Mouse (Mus musculus) stomach, embryonic 16.5 days (tissue): ENCODE data around the gene Trim11. TPM values are rescaled to one million over a fixed set of nuclear protein-coding genes. Genes with fewer than 3 reads are reported as not detected.

ENCODE experiments used
- ATAC-seq: fragments of 200-750 bp; cut with Nextera tagmentation; 2 replicates; pipeline ENCODE4 v1.8.0; 2017; ENCODE audit warnings: moderate number of reproducible peaks, moderate TSS enrichment; ENCODE audit not compliant: insufficient read depth, low FRiP score
- H3K27ac ChIP-seq: fragments of 300-500 bp; sonication (generic); 2 replicates; pipeline ENCODE4 v1.5.1; 2014; ENCODE audit warnings: low read length
- H3K27me3 ChIP-seq: fragments of 300-500 bp; sonication (generic); 2 replicates; pipeline ENCODE4 v1.6.1; 2014; ENCODE audit warnings: low read length, control low read depth, mixed read lengths; ENCODE audit not compliant: control insufficient read depth, insufficient read depth
- H3K36me3 ChIP-seq: fragments of 300-500 bp; sonication (generic); 2 replicates; pipeline ENCODE4 v1.6.1; 2014; ENCODE audit warnings: low read length; ENCODE audit not compliant: control insufficient read depth, insufficient read depth
- H3K4me1 ChIP-seq: fragments of 300-500 bp; sonication (generic); 2 replicates; pipeline ENCODE4 v1.6.1; 2014; ENCODE audit warnings: low read length, control low read depth, mixed read lengths; ENCODE audit not compliant: control insufficient read depth, insufficient read depth
- H3K4me2 ChIP-seq: fragments of 300-500 bp; sonication (generic); 2 replicates; pipeline ENCODE4 v1.6.1; 2014; ENCODE audit warnings: low read depth, low read length, mixed read lengths
- H3K4me3 ChIP-seq: fragments of 300-500 bp; sonication (generic); replicated peaks from 2 replicates; pipeline ENCODE4 v1.5.1; 2014; ENCODE audit warnings: mild to moderate bottlenecking, low read length
- H3K9ac ChIP-seq: fragments of 300-500 bp; sonication (generic); 2 replicates; pipeline ENCODE4 v1.6.1; 2014; ENCODE audit warnings: low read length
- H3K9me3 ChIP-seq: fragments of 300-500 bp; sonication (generic); replicated peaks from 2 replicates; pipeline ENCODE4 v1.6.1; 2016; ENCODE audit warnings: low read length, control low read depth; ENCODE audit not compliant: control insufficient read depth
- WGBS: fragments of 180-500 bp; shearing (Covaris S2); extraction: QIAGEN DNeasy Blood & Tissue Kit; methylation state at CpG from one replicate; pipeline ENCODE4 v1.1.7; 2014; 5-methylcytosine and 5-hydroxymethylcytosine counted together
- polyA plus RNA-seq: library from polyadenylated mRNA; unstranded; fragments of >200 nt; fragmentation: Nextera tagmentation; extraction: Ambion mirVana; gene quantifications from 2 replicates; pipeline ENCODE4 v1.2.1, GENCODE M21; 2015

The Trim11 gene
- polyA plus RNA-seq, 1 experiment from 2014 or later = 20.8 TPM

DNA sequence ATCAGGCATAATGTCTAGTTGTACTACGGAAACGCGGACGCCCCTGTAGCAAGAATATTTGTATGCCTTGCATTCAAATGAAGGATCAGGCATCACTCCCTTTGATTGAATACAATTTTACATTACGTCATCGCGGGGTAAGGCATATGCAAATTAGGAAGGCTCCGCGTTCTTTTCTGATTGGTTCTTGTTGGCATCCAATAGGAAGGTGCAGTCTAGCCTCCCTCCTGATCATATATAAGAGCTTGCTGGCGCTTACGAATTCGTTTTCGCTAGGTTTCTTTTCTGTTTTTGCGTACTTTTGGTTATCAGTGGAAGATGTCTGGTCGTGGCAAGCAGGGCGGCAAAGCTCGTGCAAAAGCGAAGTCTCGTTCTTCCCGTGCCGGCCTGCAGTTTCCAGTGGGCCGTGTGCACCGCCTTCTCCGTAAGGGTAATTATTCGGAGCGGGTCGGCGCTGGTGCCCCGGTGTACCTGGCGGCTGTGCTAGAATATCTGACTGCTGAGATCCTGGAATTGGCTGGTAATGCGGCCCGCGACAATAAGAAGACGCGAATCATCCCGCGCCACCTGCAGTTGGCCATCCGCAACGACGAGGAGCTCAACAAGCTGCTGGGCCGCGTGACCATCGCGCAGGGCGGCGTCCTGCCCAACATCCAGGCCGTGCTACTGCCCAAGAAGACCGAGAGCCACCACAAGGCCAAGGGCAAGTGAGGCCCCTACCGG lies 23.3 kb upstream of the Trim11 start, which contains the start of the genes Hist3h2a and Trim17:
Gene Hist3h2a (plus strand): TSS at position 266 of the 723 bp plus-strand sequence.
Gene Trim17 (plus strand): TSS at position 266 of the 723 bp plus-strand sequence.
- peak within 1 kb of the TSS; percentile 99 for H3K27ac ChIP-seq
- WGBS = under 1% methylated on average over 49 of the region's 49 CpGs
- peak; percentile 95 for ATAC-seq

DNA sequence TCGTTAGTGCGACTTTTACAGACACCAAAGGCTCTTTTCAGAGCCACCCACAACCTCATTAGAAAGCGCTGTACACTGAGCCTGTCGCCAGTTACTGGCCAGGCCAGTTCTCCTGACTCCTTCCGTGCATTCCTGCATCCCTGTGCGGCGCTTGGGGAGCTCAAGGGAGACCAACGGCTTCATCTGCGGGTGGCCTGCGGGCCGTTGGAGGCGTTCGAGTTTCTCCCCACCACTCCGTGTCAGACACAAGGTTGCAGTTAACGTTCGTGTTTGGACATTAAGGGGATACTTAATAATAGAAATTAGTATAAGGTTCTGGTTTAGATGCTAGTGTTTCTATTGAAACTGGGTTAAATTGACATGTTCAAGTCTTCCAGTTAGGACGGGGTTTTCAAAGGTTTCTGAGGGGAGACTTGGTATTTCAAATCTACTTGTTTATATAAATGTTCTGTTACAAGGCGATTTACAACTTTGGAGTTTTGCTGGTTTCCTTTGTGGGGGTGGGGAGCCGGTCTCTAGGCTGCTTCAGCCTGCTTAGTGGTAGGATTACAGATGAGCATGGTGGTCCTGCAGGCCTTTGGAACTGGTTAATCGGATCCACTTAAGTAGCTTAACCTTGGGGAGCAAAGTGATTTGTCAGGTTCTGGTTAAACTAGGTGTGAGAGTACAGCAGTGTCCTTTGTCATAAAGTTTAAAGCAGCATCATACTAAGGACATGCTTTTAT lies 22.6 kb upstream of the Trim11 start:
- peak overlapping the region; percentile 61 for H3K4me3 ChIP-seq
- peak overlapping the region; percentile 97 for H3K4me2 ChIP-seq
- H3K27ac ChIP-seq = peak overlapping the region; percentile 99
- peaks cover 32% of the 10 kb centered on the region for H3K4me1 ChIP-seq
- no peaks in the 10 kb centered on the region for H3K27me3 ChIP-seq
- WGBS = 0% methylated on average over 20 of the region's 20 CpGs
- peak overlapping the region; percentile 82 for H3K9ac ChIP-seq
- no peaks in the 10 kb centered on the region for H3K9me3 ChIP-seq
- ATAC-seq = peak; percentile 39; the same call in 1 of the 2 replicates
- peaks cover 7% of the 10 kb centered on the region for H3K36me3 ChIP-seq

More for the DNA sequence above, 23.3 kb upstream of the Trim11 start, which contains the start of the genes Hist3h2a and Trim17:
- Histone ChIP-seq H3K4me2 (peak within 1 kb of the TSS; percentile 97), H3K9me3 (no peaks in the 10 kb centered on the region), H3K4me1 (peaks cover 29% of the 10 kb centered on the region), H3K36me3 (peaks cover 7% of the 10 kb centered on the region), H3K27me3 (no peaks in the 10 kb centered on the region), H3K9ac (peak within 1 kb of the TSS; percentile 82), H3K4me3 (peak within 1 kb of the TSS; percentile 61)

DNA sequence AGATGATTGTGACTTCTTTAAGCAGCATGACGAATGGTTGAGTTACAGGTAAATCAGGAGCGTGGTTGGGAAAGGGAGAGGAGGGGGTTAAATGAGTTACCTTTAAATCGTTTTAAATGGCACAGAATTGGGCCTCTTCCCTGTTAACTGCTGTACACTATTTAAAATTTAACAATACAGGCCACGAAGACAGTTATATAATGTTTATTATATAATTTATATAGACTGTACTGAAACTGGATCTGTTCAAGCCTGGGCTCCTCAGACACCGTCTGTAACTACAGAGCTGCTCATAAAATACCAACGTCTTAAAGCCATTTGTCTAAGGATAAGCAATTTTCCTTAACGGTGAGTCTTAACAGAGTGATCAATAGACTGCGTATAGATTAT lies 22.0 kb upstream of the Trim11 start:
- Histone ChIP-seq H3K36me3 (peaks cover 7% of the 10 kb centered on the region), H3K4me2 (peak overlapping the region; percentile 97), H3K9me3 (no peaks in the 10 kb centered on the region), H3K27ac (peak overlapping the region; percentile 99), H3K27me3 (no peaks in the 10 kb centered on the region), H3K9ac (peak overlapping the region; percentile 82), H3K4me3 (peak overlapping the region; percentile 61), H3K4me1 (peaks cover 32% of the 10 kb centered on the region)
- ATAC-seq = no peak
- 13% methylated on average over 8 of the region's 8 CpGs for WGBS

DNA sequence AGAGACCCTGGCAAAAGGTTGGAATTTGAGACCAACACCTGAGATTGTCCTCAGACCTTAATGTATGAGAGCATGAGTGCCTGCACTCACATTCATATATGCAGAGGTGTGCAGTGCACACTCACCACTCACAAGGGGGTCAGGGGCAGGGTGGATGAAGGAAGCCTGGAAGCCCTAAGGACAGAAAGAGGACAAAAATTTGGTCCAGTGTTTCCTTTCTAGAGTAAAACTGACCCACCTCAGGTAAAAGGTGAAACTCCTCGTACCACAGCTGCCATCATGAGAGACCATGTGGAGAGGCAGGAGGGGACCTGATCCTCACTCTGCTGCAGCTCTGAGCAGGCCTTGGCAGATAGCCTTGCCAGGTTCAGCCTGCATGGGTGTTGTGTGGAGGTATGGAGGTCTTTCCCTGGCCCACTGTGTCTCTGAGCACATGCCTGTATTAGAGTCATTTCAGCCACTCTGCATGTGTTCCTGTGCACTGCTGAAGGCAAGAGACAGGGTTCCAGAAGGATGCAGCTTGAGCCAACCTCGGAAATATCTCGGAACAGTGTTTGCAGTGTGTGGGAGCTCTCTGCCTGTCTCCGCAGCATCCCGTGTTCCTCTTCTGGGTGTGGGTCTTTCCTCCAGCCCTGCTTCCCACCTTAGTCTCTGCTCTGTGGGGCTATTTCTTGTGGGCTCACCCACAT lies 20.5 kb upstream of the Trim11 start:
- Histone ChIP-seq H3K4me1 (peaks cover 32% of the 10 kb centered on the region), H3K27ac (no peak overlapping the region), H3K36me3 (peaks cover 7% of the 10 kb centered on the region), H3K9me3 (peaks cover 6% of the 10 kb centered on the region), H3K4me2 (peak overlapping the region; percentile 97), H3K9ac (peak overlapping the region; percentile 23), H3K4me3 (peak overlapping the region; percentile 61; the same call in 1 of the 2 replicates), H3K27me3 (peaks cover 10% of the 10 kb centered on the region; the same call in 1 of the 2 replicates)
- 85% methylated on average over 5 of the region's 5 CpGs for WGBS
- no peak for ATAC-seq

DNA sequence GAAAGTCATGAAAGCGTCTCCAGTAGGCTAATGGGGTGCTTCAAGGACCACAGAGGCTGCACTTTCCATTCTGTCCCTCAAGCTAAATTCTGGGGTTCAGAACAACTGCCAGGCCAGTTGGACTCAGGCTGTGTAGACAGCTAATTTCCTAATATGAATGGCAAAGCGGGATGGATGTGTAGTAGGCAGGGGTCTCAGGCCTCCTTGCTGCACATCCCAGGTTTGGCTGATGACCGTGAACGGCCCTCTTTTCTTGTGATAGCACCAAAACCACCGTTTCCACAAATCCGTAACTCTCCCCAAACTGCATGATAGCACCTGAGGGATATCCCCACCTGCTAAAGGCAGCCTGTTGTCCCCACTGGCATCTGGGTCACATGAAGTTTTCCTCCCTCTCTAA lies 19.4 kb upstream of the Trim11 start:
- Histone ChIP-seq H3K4me3 (no peak overlapping the region), H3K36me3 (peaks cover 7% of the 10 kb centered on the region), H3K27me3 (peaks cover 16% of the 10 kb centered on the region), H3K9ac (no peak overlapping the region), H3K9me3 (peaks cover 6% of the 10 kb centered on the region), H3K27ac (no peak overlapping the region), H3K4me1 (peaks cover 28% of the 10 kb centered on the region), H3K4me2 (0 out of 2 replicates have a peak overlapping the region, but pooled peaks have one; percentile 76)
- ATAC-seq = no peak
- 86% methylated on average over 6 of the region's 6 CpGs for WGBS

DNA sequence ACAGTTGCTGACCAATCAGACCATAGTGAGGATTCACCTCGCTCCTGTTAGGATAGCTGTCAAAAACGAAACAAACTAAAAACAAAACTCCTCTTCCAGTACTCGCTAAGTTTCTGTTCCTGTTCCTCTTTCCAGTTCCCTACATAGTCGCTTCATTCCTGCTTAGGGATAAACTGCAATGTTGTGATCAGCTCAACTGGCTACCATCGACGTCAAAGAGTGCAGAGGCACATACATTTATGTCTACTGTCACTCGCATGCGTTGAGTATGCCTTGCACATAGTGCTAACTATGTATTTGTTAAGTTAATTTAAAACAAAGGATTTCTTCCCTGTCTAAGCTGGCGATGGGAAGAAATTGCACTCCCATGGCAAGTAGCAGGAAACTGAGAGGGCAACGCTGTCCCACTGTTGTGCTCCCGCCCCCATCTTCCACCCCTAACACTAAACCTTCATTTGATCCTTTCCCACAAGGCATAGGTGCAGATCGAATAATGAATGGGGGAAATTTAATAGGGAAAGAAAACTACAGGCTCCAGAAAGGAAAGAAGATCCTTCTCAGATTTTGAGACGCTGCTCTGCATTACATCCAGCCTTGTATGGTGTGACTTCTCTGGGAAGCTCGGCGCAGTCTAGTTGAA lies 18.6 kb upstream of the Trim11 start:
- Histone ChIP-seq H3K4me3 (peak overlapping the region; percentile 64), H3K9ac (peak overlapping the region; percentile 70), H3K4me1 (peaks cover 24% of the 10 kb centered on the region), H3K27ac (no peak overlapping the region), H3K36me3 (peaks cover 7% of the 10 kb centered on the region), H3K27me3 (peaks cover 20% of the 10 kb centered on the region), H3K4me2 (peak overlapping the region; percentile 76), H3K9me3 (peaks cover 6% of the 10 kb centered on the region)
- ATAC-seq = no peak
- WGBS = 34% methylated on average over 15 of the region's 15 CpGs

DNA sequence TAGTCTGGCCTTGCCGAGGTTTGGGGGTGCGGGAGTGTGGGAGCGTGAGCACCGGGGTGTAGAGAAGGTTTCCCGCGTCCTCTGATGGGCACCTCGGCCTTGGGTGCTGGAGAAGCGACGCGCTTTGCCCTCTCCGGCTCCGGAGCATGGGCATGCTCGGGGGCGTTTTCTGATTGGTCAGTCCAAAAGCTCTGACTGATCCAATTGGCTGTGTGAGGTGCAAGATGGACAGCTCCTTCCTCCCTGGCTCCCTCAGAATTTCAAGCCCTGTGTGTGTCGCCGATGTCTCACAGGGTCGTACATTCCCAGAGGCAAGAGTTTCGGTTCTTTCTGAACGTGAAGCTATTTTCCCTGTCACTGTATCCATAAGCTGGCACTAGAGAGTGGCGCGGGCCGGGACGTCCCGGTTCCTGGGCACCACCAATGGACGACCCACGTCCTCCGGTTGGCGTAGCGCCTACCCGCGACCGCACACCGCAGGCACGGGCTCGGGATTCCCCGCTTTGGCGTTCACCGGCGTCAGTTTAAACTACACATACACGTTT lies 17.9 kb upstream of the Trim11 start:
- ATAC-seq = peak; percentile 74
- H3K4me2 ChIP-seq = peak overlapping the region; percentile 76
- H3K36me3 ChIP-seq = peaks cover 7% of the 10 kb centered on the region
- peak overlapping the region; percentile 70 for H3K9ac ChIP-seq
- 4% methylated on average over 40 of the region's 40 CpGs for WGBS
- H3K27ac ChIP-seq = no peak overlapping the region
- H3K4me1 ChIP-seq = peaks cover 24% of the 10 kb centered on the region
- peaks cover 20% of the 10 kb centered on the region for H3K27me3 ChIP-seq
- peaks cover 6% of the 10 kb centered on the region for H3K9me3 ChIP-seq
- peak overlapping the region; percentile 64 for H3K4me3 ChIP-seq

DNA sequence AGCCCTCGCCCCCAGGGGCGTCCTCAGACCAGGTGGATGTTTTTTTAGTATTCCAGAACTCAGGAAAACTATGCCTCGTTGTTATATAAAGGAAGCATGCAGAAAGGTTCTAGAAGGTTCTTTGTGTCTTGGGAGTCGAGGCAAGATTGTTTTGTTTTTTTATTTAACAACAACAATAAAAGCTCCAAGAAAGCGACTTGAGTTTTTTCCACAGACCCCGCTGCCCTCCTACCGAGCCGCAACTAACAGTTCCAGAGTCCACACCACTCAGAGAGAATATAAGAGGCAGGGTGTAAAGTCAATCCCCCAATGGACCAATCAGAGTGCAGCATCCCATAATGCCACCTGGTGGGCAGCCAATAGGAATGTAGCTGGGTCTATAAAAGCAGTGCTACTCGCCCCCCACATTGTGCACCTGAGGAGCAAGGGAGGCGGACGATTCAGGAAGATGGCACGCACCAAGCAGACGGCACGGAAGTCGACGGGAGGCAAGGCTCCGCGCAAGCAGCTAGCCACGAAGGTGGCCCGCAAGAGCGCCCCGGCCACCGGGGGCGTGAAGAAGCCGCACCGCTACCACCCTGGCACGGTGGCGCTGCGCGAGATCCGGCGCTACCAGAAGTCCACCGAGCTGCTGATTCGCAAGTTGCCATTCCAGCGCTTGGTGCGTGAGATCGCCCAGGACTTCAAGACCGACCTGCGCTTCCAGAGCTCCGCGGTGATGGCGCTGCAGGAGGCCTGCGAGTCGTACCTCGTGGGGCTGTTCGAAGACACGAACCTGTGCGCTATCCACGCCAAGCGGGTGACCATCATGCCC lies 16.3 kb upstream of the Trim11 start:
- Histone ChIP-seq H3K27ac (no peak overlapping the region), H3K27me3 (peaks cover 20% of the 10 kb centered on the region), H3K4me1 (peaks cover 18% of the 10 kb centered on the region), H3K9me3 (peaks cover 6% of the 10 kb centered on the region), H3K9ac (no peak overlapping the region), H3K36me3 (peaks cover 7% of the 10 kb centered on the region), H3K4me3 (no peak overlapping the region), H3K4me2 (no peak overlapping the region)
- ATAC-seq = no peak
- 59% methylated on average over 50 of the region's 50 CpGs for WGBS
